Mouse (Mus musculus): Measurements from ENCODE around the gene Zpbp2.
"Not testable (repeated sequence)": the region's sequence is repeated elsewhere in the genome, so short reads cannot be mapped to it uniquely, and the experiment has no call there.

The Zpbp2 gene

GRCm38 (mm10) chr11:98590548-98591445 is 39.9 kb downstream of the Zpbp2 start:
- no peak for DNase-seq (ENCODE audit: low spot score in 2 of 2)

- no peak for DNase-seq (ENCODE audit: low spot score in 2 of 2)
Observed at GRCm38 (mm10) chr11:98595021-98595420, 44.1 kb downstream of the Zpbp2 start.

- DNase-seq (ENCODE audit: low spot score in 2 of 2) = no peak
Observed at GRCm38 (mm10) chr11:98595473-98595872, 44.6 kb downstream of the Zpbp2 start.

GRCm38 (mm10) chr11:98595955-98596354 is 45.1 kb downstream of the Zpbp2 start:
- DNase-seq (ENCODE audit: low spot score in 2 of 2) = no peak

GRCm38 (mm10) chr11:98597363-98597762 is 46.5 kb downstream of the Zpbp2 start:
- DNase-seq (ENCODE audit: low spot score in 2 of 2) = no peak

GRCm38 (mm10) chr11:98597991-98598390 is 47.1 kb downstream of the Zpbp2 start, which contains the start of gene Lrrc3c:
TSS of gene Lrrc3c (plus strand) at chr11:98598291.
- DNase-seq (ENCODE audit: low spot score in 2 of 2) = no peak

- no peak for DNase-seq (ENCODE audit: low spot score in 2 of 2)
Observed at GRCm38 (mm10) chr11:98598851-98599290, 48.0 kb downstream of the Zpbp2 start.

- DNase-seq (ENCODE audit: low spot score in 2 of 2) = no peak
Observed at GRCm38 (mm10) chr11:98599291-98599690, 48.4 kb downstream of the Zpbp2 start.

GRCm38 (mm10) chr11:98602090-98602690 is 51.3 kb downstream of the Zpbp2 start:
- DNase-seq (ENCODE audit: low spot score in 2 of 2) = no peak

- DNase-seq (ENCODE audit: low spot score in 2 of 2) = no peak
Observed at GRCm38 (mm10) chr11:98603953-98604352, 53.1 kb downstream of the Zpbp2 start.

GRCm38 (mm10) chr11:98604911-98605310 is 54.0 kb downstream of the Zpbp2 start:
- DNase-seq (ENCODE audit: low spot score in 2 of 2) = not testable (repeated sequence)

GRCm38 (mm10) chr11:98606763-98607162 is 55.9 kb downstream of the Zpbp2 start:
- peak; percentile 25 to 46 for DNase-seq (ENCODE audit: low spot score in 2 of 2)

Data from right cerebral cortex, adult 2 months (tissue).